Mouse (Mus musculus) activated CD4-positive, CD25-positive, alpha-beta regulatory T cell, adult 9 weeks (primary cell): Measurements from ENCODE around the gene Csn3. TPM values are rescaled to one million over a fixed set of nuclear protein-coding genes. Genes with fewer than 3 reads are reported as not detected.

Source experiments
- polyA plus RNA-seq: library from polyadenylated mRNA; unstranded; fragments of 100-300 nt; shearing (Covaris generic); gene quantifications from one replicate; pipeline ENCODE4 v1.2.1, GENCODE M21; 2017

Csn3 gene
- polyA plus RNA-seq: not detected

GRCm38 (mm10) chr5:87925372-87925771, at the start of gene Csn3:
Gene Csn3, plus strand, starts transcription at chr5:87925579.

GRCm38 (mm10) chr5:87884729-87885128, 40.6 kb upstream of the Csn3 start, which contains the start of gene Odam:
Gene Odam, plus strand, starts transcription at chr5:87885029.

GRCm38 (mm10) chr5:87969201-87969600, 43.8 kb downstream of the Csn3 start, which contains the start of the genes 2310003L06Rik and Gm28434:
Gene 2310003L06Rik, plus strand, starts transcription at chr5:87969459.
Gene Gm28434, plus strand, starts transcription at chr5:87969517.

GRCm38 (mm10) chr5:87979139-87979538, 53.8 kb downstream of the Csn3 start, which contains the start of gene Cabs1:
Gene Cabs1, plus strand, starts transcription at chr5:87979439.

Other genes with a start within 250 kb of the Csn3 start
- not detected for gene Csn2, start 225.9 kb upstream of the Csn3 start, polyA plus RNA-seq
- not detected for gene Csn1s2a, start 151.0 kb upstream of the Csn3 start, polyA plus RNA-seq
- not detected for gene Csn1s2b, start 117.5 kb upstream of the Csn3 start, polyA plus RNA-seq
- not detected for gene Prr27, start 99.9 kb upstream of the Csn3 start, polyA plus RNA-seq
- not detected for gene Odam, start 40.5 kb upstream of the Csn3 start, polyA plus RNA-seq
- not detected for gene 2310003L06Rik, start 43.9 kb downstream of the Csn3 start, polyA plus RNA-seq
- not detected for gene Gm28434, start 43.9 kb downstream of the Csn3 start, polyA plus RNA-seq
- not detected for gene Cabs1, start 53.9 kb downstream of the Csn3 start, polyA plus RNA-seq
- gene Smr3a, start 77.0 kb downstream of the Csn3 start, polyA plus RNA-seq: not detected
- gene Smr2, start 161.0 kb downstream of the Csn3 start, polyA plus RNA-seq: not detected
- gene Gm11116, start 186.0 kb downstream of the Csn3 start, polyA plus RNA-seq: not detected
- not detected for gene Gm11115, start 228.5 kb downstream of the Csn3 start, polyA plus RNA-seq